Mouse (Mus musculus) cerebellum, adult 2 months (tissue): ENCODE results near the gene Wdtc1. TPM values are rescaled to one million over a fixed set of nuclear protein-coding genes. Genes with fewer than 3 reads are reported as not detected.

ENCODE experiments used
- DNase-seq, 2 experiments: peaks; one replicate each; pipeline ENCODE4 v3.0.0; 2021
- H3K27ac ChIP-seq: fragments of 200-500 bp; 2 replicates; pipeline ENCODE4 v1.5.1; 2012; ENCODE audit warnings: low read length, control low read depth, inconsistent platforms; ENCODE audit not compliant: insufficient read depth
- H3K27me3 ChIP-seq: fragments of 200-500 bp; 2 replicates; pipeline ENCODE4 v1.6.1; 2012; ENCODE audit warnings: inconsistent platforms, mild to moderate bottlenecking, low read length, moderate library complexity; ENCODE audit not compliant: control insufficient read depth, insufficient read depth
- H3K4me1 ChIP-seq: fragments of 200-500 bp; 2 replicates; pipeline ENCODE4 v1.6.1; 2011; ENCODE audit warnings: low read length; ENCODE audit not compliant: control insufficient read depth, insufficient read depth
- H3K4me3 ChIP-seq: fragments of 200-500 bp; replicated peaks from 2 replicates; pipeline ENCODE3; 2011; ENCODE audit warnings: mild to moderate bottlenecking, low read depth, low read length, control low read depth; ENCODE audit not compliant: insufficient read depth
- CTCF ChIP-seq: fragments of 200-500 bp; IDR thresholded peaks from 2 replicates; pipeline ENCODE4 v1.5.1; 2011; ENCODE audit warnings: low read depth, mild to moderate bottlenecking, control low read depth, low read length, moderate library complexity, borderline replicate concordance; ENCODE audit not compliant: insufficient read depth
- POLR2A ChIP-seq: fragments of 200-500 bp; IDR thresholded peaks from 2 replicates; pipeline ENCODE4 v1.6.1; 2011; ENCODE audit warnings: low read length, control low read depth, borderline replicate concordance; ENCODE audit not compliant: insufficient read depth
- WGBS: fragments of 180-500 bp; shearing (Covaris S2); methylation state at CpG from one replicate; pipeline ENCODE4 v1.1.7; 2018; 5-methylcytosine and 5-hydroxymethylcytosine counted together
- polyA plus RNA-seq: library from polyadenylated mRNA; depleted of rRNA; stranded (reverse); fragments of >200 nt; gene quantifications from 2 replicates; pipeline ENCODE4 v1.2.3, GENCODE M21; 2012

The Wdtc1 gene
- polyA plus RNA-seq, 1 experiment: 46.6 TPM

DNA sequence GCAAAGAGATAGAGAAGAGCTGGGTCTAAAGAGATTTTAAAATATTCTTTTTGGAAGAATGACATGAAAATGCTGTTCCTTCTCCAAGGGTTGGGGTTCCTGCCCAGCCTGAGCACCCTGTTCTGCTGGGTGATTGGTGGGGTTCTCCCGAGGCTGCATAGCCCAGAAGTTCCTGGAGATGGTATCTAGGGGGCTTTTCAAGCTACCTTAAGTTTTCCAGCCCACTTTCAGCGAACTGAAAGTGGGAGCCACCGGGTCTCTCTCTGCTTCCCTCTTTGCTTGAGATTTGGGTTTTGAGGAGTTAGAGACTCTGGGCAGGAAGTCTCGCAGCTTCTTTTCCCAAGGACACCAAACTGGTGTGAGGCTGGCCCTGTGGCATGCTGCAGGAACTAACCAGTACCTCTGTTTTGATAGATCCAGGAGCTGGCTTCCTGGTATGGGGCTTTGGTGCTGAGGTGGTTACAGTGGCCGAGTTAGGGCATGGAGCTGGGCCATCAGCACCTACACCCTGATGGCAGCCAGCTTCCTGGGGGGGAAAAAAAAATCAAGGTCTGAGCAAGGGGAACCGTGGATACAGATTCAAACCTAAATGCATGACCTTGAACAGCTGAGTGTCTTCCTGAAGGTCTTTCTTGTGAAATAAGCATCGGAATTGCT lies 18.5 kb upstream of the Wdtc1 start:
- no peak for TF ChIP-seq POLR2A
- no peak for TF ChIP-seq CTCF
- Histone ChIP-seq H3K4me3 (peak overlapping the region; percentile 76), H3K4me1 (peaks cover 15% of the 10 kb centered on the region; the same call in 1 of the 2 replicates), H3K27me3 (no peaks in the 10 kb centered on the region), H3K27ac (peak overlapping the region; percentile 5)
- DNase-seq: peak in 1 of 2 experiments; percentile 47
- 40% methylated on average over 7 of the region's 7 CpGs for WGBS

DNA sequence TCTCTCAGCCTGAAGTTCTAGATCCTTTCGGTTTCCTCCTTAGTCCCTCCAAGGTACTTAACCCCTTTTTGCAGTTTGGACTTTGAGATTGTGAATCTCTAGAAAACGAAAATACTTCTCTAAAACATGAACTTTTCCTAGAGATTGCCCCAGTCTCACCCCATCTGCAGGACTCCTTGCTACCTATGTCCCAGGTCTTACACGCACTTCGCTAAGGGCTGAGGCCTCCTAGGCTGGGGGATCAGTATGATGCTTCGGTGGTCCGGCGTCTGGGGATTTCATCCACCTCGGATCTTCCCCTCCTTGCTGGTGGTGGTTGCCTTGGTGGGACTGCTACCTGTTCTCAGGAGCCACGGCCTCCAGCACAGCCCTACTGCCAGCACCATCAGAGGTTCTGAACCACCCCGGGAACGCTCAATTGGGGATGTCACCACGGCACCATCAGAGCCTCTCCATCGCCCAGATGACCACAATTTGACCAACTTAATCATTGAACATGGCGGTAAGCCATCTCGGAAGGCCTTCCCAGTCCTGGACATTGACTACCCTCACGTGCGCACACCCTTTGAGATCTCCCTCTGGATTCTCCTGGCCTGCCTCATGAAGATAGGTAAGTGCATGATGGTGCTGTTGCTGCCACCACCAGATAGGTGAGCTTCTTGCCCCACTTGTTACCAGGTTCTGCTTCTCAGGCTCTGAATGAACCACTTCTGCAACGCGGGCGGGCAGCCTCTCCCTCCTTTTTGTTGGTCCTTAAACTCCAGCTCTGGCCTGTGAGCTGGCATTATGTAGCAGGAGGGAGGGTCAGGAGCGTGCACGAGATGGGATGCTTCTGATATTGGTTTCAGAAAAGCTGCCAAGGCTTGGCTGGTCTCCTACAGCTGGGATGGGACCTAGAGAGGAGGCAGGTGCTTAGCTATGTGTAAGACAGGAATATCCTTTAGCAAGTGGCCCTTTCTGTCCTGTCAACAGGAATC lies 17.3 kb upstream of the Wdtc1 start:
- peaks cover 10% of the 10 kb centered on the region; the same call in 1 of the 2 replicates for H3K4me1 ChIP-seq
- peak overlapping the region; percentile 76 for H3K4me3 ChIP-seq
- no peak for TF ChIP-seq POLR2A
- H3K27ac ChIP-seq: peak overlapping the region; percentile 82
- 36% methylated on average over 22 of the region's 22 CpGs for WGBS
- DNase-seq: peak; percentile 26 to 58
- no peaks in the 10 kb centered on the region for H3K27me3 ChIP-seq

DNA sequence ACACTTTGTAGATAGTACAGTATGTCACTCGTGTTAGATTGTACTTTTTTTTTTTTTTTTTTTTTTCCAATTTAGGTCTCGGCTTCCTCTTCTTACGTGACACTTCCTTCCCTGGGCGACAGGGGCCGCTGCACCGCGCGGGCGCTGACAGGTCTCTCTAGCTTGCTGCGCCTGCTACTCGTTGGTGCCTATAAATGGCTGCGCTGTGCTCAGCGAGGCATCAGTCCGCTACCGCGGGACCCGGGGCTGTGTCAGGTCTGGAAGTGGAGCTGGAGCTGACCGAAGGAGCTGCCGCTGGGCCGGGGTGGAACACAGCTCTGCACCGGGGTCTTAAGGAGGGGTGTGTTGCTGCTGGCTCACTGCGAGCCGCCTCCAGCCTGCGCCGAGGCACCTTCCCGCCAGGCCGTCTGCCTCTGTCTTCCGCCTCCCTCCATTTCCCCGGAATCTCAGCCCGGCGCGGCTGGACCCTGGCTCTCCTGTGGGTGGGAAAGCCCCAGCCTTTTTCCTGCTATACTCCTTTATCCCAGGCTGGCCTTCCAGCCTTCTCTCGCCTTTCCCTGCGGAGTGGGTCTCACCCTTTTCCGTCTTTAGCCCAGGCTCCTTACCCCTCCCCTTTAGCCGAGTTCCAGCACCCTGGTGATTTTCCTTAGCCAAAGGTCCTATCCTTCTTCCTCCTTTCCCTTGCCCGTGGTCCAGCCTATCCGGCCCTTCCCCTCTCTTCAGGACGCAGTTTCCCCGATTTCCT lies 16.4 kb upstream of the Wdtc1 start, which contains the start of gene Slc9a1:
Gene Slc9a1 (plus strand): TSS at position 154 of the 745 bp plus-strand sequence.
- peak within 1 kb of the TSS; percentile 82 for H3K27ac ChIP-seq
- H3K4me1 ChIP-seq: peaks cover 10% of the 10 kb centered on the region; the same call in 1 of the 2 replicates
- TF ChIP-seq POLR2A: peak; percentile 100
- TF ChIP-seq CTCF: peak; percentile 85
- peak within 1 kb of the TSS; percentile 76 for H3K4me3 ChIP-seq
- no peaks in the 10 kb centered on the region for H3K27me3 ChIP-seq
- DNase-seq: peak; percentile 95 to 98
- WGBS: under 1% methylated on average over 40 of the region's 40 CpGs

DNA sequence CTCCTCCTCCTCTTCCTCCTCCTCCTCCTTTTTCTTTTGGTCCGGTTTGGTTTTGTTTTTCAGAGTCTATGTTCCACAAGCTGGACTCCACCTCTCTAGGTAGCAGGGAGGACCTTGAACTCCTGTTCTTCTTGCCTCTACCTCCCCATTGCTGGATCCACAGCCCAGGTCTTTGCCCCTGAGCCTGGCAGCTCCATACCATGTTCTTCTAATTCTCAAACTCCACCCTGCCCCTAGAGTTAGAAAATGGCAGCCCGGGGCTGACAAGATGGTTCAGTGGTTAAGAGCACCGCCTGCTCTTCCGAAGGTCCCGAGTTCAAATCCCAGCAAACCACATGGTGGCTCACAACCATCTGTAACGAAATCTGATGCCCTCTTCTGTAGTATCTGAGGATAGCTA lies 1.4 kb upstream of the Wdtc1 start:
- Histone ChIP-seq H3K4me3 (no peak overlapping the region), H3K27ac (no peak overlapping the region), H3K4me1 (no peaks in the 10 kb centered on the region), H3K27me3 (no peaks in the 10 kb centered on the region)
- DNase-seq: no peak
- WGBS: 94% methylated on average over 6 of the region's 6 CpGs
- TF ChIP-seq POLR2A: no peak
- no peak for TF ChIP-seq CTCF

DNA sequence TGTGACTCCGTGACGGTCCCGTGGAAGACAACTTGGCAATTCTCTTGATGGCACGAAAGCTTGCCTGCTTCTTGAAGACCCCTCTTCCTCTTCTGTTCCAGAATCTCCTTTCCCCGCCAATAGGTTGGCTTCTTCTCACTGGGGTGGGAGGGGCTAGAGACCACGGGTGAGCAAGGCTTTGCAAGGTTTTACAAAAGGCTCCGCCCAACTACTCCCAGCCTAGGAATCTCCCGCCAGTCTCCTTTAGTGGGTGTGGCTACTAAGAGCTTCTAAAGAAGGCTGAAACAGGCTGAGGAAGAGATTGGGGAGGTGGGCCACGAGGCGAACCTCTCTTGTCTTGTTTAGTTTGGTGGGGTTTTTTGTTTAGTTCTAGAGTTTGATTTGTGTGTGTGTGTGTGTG lies 484 bp downstream of the Wdtc1 start:
- 74% methylated on average over 10 of the region's 10 CpGs for WGBS
- no peaks in the 10 kb centered on the region for H3K27me3 ChIP-seq
- DNase-seq: no peak
- no peaks in the 10 kb centered on the region for H3K4me1 ChIP-seq
- no peak overlapping the region for H3K4me3 ChIP-seq
- no peak overlapping the region for H3K27ac ChIP-seq
- no peak for TF ChIP-seq POLR2A
- TF ChIP-seq CTCF: no peak

GRCm38 (mm10) chr4:133348051-133348775 lies 5.1 kb downstream of the Wdtc1 start:
- 83% methylated on average over 5 of the region's 5 CpGs for WGBS
- no peak overlapping the region for H3K27ac ChIP-seq
- TF ChIP-seq CTCF (no peak), POLR2A (no peak)

DNA sequence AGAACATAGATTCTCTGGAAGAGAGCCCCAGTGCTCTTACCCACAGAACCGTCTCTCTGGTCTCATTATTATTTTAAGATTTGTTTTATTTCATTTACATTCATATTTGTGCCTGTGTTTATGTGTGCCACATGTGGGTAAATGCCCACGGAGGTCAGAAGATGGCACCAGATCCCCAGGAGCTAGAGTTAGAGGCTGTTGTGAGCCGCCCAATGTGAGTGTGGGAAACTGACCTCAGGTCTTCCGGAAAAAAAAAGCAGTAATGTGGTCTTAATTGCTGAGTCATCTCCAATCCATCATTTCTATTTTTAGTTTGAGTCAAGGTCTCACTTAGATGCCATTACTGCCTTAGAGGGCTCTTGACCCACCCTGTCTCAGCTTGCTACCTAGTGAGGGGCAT lies 5.7 kb downstream of the Wdtc1 start:
- TF ChIP-seq POLR2A (no peak), CTCF (no peak)
- H3K4me1 ChIP-seq: no peaks in the 10 kb centered on the region
- H3K4me3 ChIP-seq: no peak overlapping the region
- WGBS: 70% methylated on average over 4 of the region's 4 CpGs
- DNase-seq: no peak
- no peak overlapping the region for H3K27ac ChIP-seq
- no peaks in the 10 kb centered on the region for H3K27me3 ChIP-seq

More at GRCm38 (mm10) chr4:133348051-133348775, 5.1 kb downstream of the Wdtc1 start:
- H3K4me1 ChIP-seq: no peaks in the 10 kb centered on the region
- no peak for DNase-seq
- no peaks in the 10 kb centered on the region for H3K27me3 ChIP-seq
- H3K4me3 ChIP-seq: no peak overlapping the region
